Mouse (Mus musculus) lung, postnatal 0 days (tissue): ENCODE measurements at regions not wholly inside any gene's neighbourhood (a gene's known extent, or its start where the extent isn't known, plus 50 kb on each side); places are given as distances from the start of the nearest gene placed in this dataset.

ENCODE experiments used
- ATAC-seq: fragments of 200-750 bp; cut with Nextera tagmentation; 2 replicates; pipeline ENCODE4 v1.8.0; 2017; ENCODE audit warnings: moderate library complexity
- DNase-seq: peaks from one replicate; pipeline ENCODE4 v3.0.0-alpha.2; 2016; ENCODE audit warnings: low spot score
- H3K27ac ChIP-seq: fragments of 300-500 bp; sonication (generic); 2 replicates; pipeline ENCODE4 v1.5.1; 2014; ENCODE audit warnings: antibody characterized with exemption, mild to moderate bottlenecking, low read length, mixed read lengths
- H3K27me3 ChIP-seq: fragments of 300-500 bp; sonication (generic); replicated peaks from 2 replicates; pipeline ENCODE4 v1.6.1; 2014; ENCODE audit warnings: low read length, mixed read lengths; ENCODE audit not compliant: insufficient read depth
- H3K36me3 ChIP-seq: fragments of 300-500 bp; sonication (generic); 2 replicates; pipeline ENCODE4 v1.6.1; 2014; ENCODE audit warnings: low read length, mixed read lengths; ENCODE audit not compliant: insufficient read depth
- H3K4me1 ChIP-seq: fragments of 300-500 bp; sonication (generic); 2 replicates; pipeline ENCODE4 v1.6.1; 2014; ENCODE audit warnings: antibody characterized with exemption, low read depth, low read length, mixed read lengths; ENCODE audit not compliant: insufficient read depth
- H3K4me2 ChIP-seq: fragments of 300-500 bp; sonication (generic); replicated peaks from 2 replicates; pipeline ENCODE4 v1.6.1; 2014; ENCODE audit warnings: low read depth, mild to moderate bottlenecking, low read length, moderate library complexity, mixed read lengths
- H3K4me3 ChIP-seq: fragments of 300-500 bp; sonication (generic); 2 replicates; pipeline ENCODE4 v1.5.1; 2014; ENCODE audit warnings: low read depth, low read length
- H3K9ac ChIP-seq: fragments of 300-500 bp; sonication (generic); replicated peaks from 2 replicates; pipeline ENCODE4 v1.6.1; 2014; ENCODE audit warnings: low read depth, mild to moderate bottlenecking
- H3K9me3 ChIP-seq: fragments of 300-500 bp; sonication (generic); 2 replicates; pipeline ENCODE4 v1.6.1; 2016; ENCODE audit warnings: low read length, mixed read lengths
- CTCF ChIP-seq: IDR thresholded peaks from 2 replicates; pipeline ENCODE4 v1.5.1; 2016; ENCODE audit warnings: antibody characterized with exemption, mild to moderate bottlenecking
- EP300 ChIP-seq: IDR thresholded peaks from 2 replicates; pipeline ENCODE4 v1.6.1; 2016; ENCODE audit warnings: antibody characterized with exemption, mild to moderate bottlenecking, control low read depth
- WGBS: fragments of 180-500 bp; shearing (Covaris S2); extraction: QIAGEN DNeasy Blood & Tissue Kit; methylation state at CpG from one replicate; pipeline ENCODE4 v1.1.7; 2014; 5-methylcytosine and 5-hydroxymethylcytosine counted together

DNA sequence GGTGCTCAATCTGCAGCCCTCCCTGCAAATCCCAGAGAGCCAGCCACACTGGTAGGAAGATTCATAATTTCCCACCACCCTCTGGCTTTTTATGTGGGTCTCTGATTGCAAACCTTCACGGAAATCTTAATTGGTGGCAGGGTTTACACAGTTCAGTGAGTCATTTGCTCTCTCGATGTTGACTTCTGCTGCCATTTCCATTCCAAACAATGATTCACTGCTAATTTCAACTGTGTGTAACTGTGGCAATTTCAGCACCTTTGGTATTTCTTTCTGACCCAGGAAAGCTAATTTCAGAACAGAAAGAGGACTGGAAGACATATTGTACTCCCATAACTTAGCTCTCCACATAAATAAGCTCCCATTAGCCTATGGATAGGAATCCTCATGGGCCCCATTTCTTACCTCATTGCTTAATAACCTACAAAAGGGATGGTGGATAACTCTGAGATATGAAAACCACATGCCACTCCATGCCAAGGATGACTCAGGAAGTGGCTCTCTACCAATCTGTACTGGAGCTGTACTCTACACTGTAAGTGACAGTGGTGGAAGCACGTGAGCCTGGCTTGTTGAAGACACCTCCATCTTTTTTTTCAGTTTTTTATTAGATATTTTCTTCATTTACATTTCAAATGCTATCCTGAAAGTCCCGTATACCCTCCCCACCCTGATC, 536.0 kb downstream of the Tox3 start:
- 66% methylated on average over 4 of the region's 4 CpGs for WGBS
- ATAC-seq (no peak), DNase-seq (no peak)
- H3K9me3 ChIP-seq: no peaks in the 10 kb centered on the region
- no peaks in the 10 kb centered on the region for H3K27me3 ChIP-seq
- no peak for TF ChIP-seq CTCF
- no peak for TF ChIP-seq EP300
- no peaks in the 10 kb centered on the region for H3K36me3 ChIP-seq
- no peak overlapping the region for H3K9ac ChIP-seq
- no peaks in the 10 kb centered on the region for H3K4me1 ChIP-seq
- H3K27ac ChIP-seq: no peak overlapping the region
- no peak overlapping the region for H3K4me3 ChIP-seq
- no peak overlapping the region for H3K4me2 ChIP-seq

DNA sequence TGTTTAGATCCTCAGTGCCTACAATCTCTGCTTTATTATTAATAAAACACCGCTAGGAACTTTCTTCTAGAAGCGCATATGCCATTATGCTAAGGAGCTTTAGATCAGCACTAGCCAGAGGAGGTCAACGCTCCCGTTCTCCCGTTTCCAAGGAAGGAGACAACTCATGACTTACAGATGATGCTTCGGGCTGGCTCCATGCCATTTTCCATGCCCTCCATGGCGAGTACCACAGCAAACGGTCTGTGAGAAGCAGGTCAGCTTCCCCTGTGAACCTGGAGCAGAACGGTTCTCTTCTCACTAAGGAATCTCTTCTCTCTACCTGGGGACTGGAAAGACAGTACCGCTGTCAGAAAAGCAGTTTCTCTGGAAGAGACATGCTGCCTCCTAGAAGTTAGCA, 559.8 kb downstream of the Tox3 start:
- ATAC-seq: no peak
- Histone ChIP-seq H3K9ac (no peak overlapping the region), H3K4me3 (no peak overlapping the region), H3K27me3 (no peaks in the 10 kb centered on the region), H3K27ac (no peak overlapping the region), H3K9me3 (no peaks in the 10 kb centered on the region), H3K4me2 (no peak overlapping the region), H3K36me3 (no peaks in the 10 kb centered on the region), H3K4me1 (no peaks in the 10 kb centered on the region)
- TF ChIP-seq CTCF (no peak), EP300 (no peak)
- no peak for DNase-seq
- WGBS: 64% methylated on average over 10 of the region's 10 CpGs

DNA sequence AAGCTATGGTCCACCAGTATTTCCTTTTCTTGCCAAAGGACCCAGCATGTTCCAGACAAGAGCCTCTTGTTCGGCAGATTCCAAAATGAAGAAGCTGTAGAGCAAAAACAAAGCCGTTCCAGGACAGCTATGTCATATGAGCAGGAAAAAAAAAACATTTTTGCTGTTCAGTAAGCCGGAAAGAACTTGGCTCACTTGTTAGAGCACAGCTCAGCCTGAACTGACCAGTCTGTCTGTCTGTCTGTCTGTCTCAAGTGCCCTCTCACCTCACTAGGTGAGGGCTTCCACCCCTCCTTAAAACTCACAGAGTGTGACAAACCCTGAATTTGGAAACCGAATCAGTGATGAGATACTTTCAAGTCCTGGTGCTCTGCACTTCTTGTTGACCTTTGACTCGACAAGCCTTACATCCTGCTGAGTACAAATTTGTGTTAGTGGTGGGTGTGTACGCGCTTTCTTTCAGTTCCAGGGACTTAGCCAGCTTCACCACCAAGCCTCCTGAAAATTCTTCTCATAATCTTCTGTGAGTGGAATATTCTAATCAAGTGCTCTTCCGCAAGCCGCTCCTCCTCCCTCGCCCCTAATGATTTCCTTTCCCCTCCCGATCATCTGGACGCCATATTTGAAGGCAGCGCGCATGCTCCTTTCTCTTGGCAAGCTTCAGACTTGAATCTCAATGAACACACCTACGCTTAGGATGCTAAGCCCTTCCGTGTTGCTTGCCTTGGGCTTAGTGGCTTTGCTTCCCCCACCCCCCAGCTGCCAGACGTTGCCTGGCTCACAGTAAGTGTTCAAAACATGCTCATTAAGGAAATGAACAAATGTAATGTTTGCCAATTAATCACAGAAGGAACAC, 560.9 kb downstream of the Tox3 start:
- H3K9me3 ChIP-seq: no peaks in the 10 kb centered on the region
- H3K36me3 ChIP-seq: no peaks in the 10 kb centered on the region
- H3K4me3 ChIP-seq: no peak overlapping the region
- no peak overlapping the region for H3K9ac ChIP-seq
- TF ChIP-seq CTCF (no peak), EP300 (no peak)
- no peak overlapping the region for H3K4me2 ChIP-seq
- H3K27ac ChIP-seq: no peak overlapping the region
- DNase-seq (no peak), ATAC-seq (no peak)
- no peaks in the 10 kb centered on the region for H3K27me3 ChIP-seq
- no peaks in the 10 kb centered on the region for H3K4me1 ChIP-seq
- 49% methylated on average over 17 of the region's 17 CpGs for WGBS

DNA sequence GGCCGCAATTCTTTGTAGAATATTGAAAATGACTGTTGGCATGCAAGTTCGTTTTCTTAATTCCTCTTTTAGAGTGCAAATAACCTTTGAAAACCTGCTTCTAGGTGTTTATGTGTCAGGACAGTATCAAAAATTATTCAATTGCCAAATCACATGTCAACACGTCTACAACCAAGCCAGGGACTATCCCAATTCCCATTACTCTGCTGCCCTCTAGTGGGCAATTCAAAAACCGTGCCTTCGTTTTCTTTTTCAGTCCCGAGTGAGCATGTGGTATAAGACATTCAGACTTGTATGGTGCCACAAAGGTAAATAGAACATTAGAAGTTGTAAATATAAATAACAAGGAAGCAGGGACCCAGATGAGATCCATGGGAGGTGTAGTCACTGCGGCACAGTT, 563.1 kb downstream of the Tox3 start:
- ATAC-seq: no peak; the same call in 1 of the 2 replicates
- Histone ChIP-seq H3K27me3 (no peaks in the 10 kb centered on the region), H3K4me3 (no peak overlapping the region), H3K9me3 (no peaks in the 10 kb centered on the region), H3K27ac (no peak overlapping the region), H3K4me2 (no peak overlapping the region), H3K36me3 (no peaks in the 10 kb centered on the region), H3K4me1 (no peaks in the 10 kb centered on the region), H3K9ac (no peak overlapping the region)
- peak; percentile 74 for DNase-seq
- TF ChIP-seq EP300 (no peak), CTCF (peak; percentile 90)
- 17% methylated on average over 7 of the region's 7 CpGs for WGBS

DNA sequence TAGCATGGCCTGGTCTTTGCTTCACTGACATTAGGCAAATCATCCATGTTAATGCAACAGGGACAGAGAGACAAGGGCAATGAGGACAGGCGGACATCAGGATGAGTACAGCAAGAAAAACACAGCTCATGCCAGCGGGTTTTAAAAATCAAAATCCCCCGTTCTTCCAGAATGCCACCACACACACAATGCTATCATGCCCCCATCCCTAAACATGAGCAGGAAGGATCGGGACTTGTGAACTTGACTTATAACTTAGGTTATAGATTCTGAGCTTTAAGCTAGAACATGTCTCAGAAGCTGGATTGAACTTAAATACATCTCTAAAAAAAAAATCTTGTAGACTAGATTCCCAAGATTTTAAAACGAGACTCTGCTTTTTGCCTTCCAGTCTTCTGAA, 564.8 kb downstream of the Tox3 start:
- 69% methylated on average over 5 of the region's 5 CpGs for WGBS
- no peak overlapping the region for H3K27ac ChIP-seq
- no peaks in the 10 kb centered on the region for H3K36me3 ChIP-seq
- H3K27me3 ChIP-seq: no peaks in the 10 kb centered on the region
- H3K4me1 ChIP-seq: no peaks in the 10 kb centered on the region
- DNase-seq (no peak), ATAC-seq (no peak)
- TF ChIP-seq CTCF (no peak), EP300 (no peak)
- no peak overlapping the region for H3K4me3 ChIP-seq
- no peak overlapping the region for H3K4me2 ChIP-seq
- H3K9me3 ChIP-seq: no peaks in the 10 kb centered on the region
- H3K9ac ChIP-seq: no peak overlapping the region

DNA sequence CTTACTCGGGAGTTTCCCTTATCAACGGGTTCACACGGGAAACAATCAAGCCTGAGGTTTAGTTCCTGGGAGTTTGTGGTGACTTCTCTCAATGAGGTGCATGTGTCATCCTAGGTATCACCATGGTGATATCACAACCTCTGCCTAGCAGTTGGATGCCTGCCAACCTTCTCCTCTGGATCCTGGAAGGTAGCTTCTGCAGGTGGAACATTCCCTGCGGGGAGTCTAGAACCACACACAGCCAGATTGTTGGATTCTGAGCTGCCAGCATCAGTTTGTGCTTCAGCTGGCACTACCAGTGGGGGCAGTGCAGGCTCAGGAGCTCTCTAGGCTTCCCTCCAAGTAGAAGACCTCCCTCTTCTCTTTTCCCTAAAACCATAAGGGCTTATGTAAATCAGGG, 581.8 kb downstream of the Tox3 start:
- Histone ChIP-seq H3K27ac (no peak overlapping the region), H3K9me3 (no peaks in the 10 kb centered on the region), H3K36me3 (no peaks in the 10 kb centered on the region), H3K4me3 (no peak overlapping the region), H3K4me2 (no peak overlapping the region), H3K27me3 (no peaks in the 10 kb centered on the region), H3K4me1 (no peaks in the 10 kb centered on the region), H3K9ac (no peak overlapping the region)
- no peak for DNase-seq
- no peak for ATAC-seq
- WGBS: 48% methylated on average over 4 of the region's 4 CpGs
- TF ChIP-seq CTCF (no peak), EP300 (no peak)
